Mouse (Mus musculus) macrophage (primary cell): ENCODE results near the gene Cit. TPM values are rescaled to one million over a fixed set of nuclear protein-coding genes. Genes with fewer than 3 reads are reported as not detected.

Experiments used
- H3K27ac ChIP-seq: fragments of 350-480 bp; formaldehyde crosslinking; 2 replicates; pipeline ENCODE4 v1.9.0; 2021
- H3K36me3 ChIP-seq: fragments of 350-480 bp; formaldehyde crosslinking; 2 replicates; pipeline ENCODE4 v1.9.0; 2021; ENCODE audit errors: inconsistent target
- H3K4me3 ChIP-seq: fragments of 350-480 bp; formaldehyde crosslinking; 2 replicates; pipeline ENCODE4 v1.9.0; 2021; ENCODE audit errors: inconsistent target
- H3K79me2 ChIP-seq: fragments of 350-480 bp; formaldehyde crosslinking; 2 replicates; pipeline ENCODE4 v1.9.0; 2021; ENCODE audit errors: inconsistent target
- WGBS: methylation state at CpG from one replicate; pipeline ENCODE4 v1.1.7; 2026; ENCODE audit warnings: inconsistent platforms; ENCODE audit not compliant: missing documents; 5-methylcytosine and 5-hydroxymethylcytosine counted together
- polyA plus RNA-seq: library from polyadenylated mRNA; stranded (reverse); fragments of 250-400 nt; gene quantifications from 3 replicates; pipeline ENCODE4 v1.2.4, GENCODE M21; 2018; ENCODE audit warnings: inconsistent platforms

The Cit gene
- polyA plus RNA-seq, 1 experiment from 2014 or later: 1.9 TPM

GRCm38 (mm10) chr5:115910491-115910890, 65.4 kb downstream of the Cit start:
- Histone ChIP-seq H3K4me3 (no peak overlapping the region), H3K79me2 (no peaks in the 10 kb centered on the region), H3K36me3 (no peaks in the 10 kb centered on the region), H3K27ac (no peak overlapping the region)
- WGBS: 97% methylated on average over 11 of the region's 11 CpGs

GRCm38 (mm10) chr5:115915481-115915880, 70.4 kb downstream of the Cit start:
- H3K27ac ChIP-seq: no peak overlapping the region
- no peaks in the 10 kb centered on the region for H3K36me3 ChIP-seq
- WGBS: 93% methylated on average over 5 of the region's 5 CpGs
- no peak overlapping the region for H3K4me3 ChIP-seq
- H3K79me2 ChIP-seq: no peaks in the 10 kb centered on the region

GRCm38 (mm10) chr5:115917960-115918359, 72.9 kb downstream of the Cit start:
- no peaks in the 10 kb centered on the region for H3K36me3 ChIP-seq

GRCm38 (mm10) chr5:115918597-115919351, 73.7 kb downstream of the Cit start:
- Histone ChIP-seq H3K36me3 (no peaks in the 10 kb centered on the region), H3K27ac (no peak overlapping the region), H3K79me2 (no peaks in the 10 kb centered on the region), H3K4me3 (no peak overlapping the region)
- 96% methylated on average over 23 of the region's 23 CpGs for WGBS

More at GRCm38 (mm10) chr5:115917960-115918359, 72.9 kb downstream of the Cit start:
- no peak overlapping the region for H3K4me3 ChIP-seq
- H3K27ac ChIP-seq: no peak overlapping the region
- no peaks in the 10 kb centered on the region for H3K79me2 ChIP-seq
- 93% methylated on average over 4 of the region's 4 CpGs for WGBS

- H3K27ac ChIP-seq: no peak overlapping the region
- WGBS: 96% methylated on average over 8 of the region's 9 CpGs
- H3K4me3 ChIP-seq: no peak overlapping the region
- no peaks in the 10 kb centered on the region for H3K79me2 ChIP-seq
- no peaks in the 10 kb centered on the region for H3K36me3 ChIP-seq
Observed at GRCm38 (mm10) chr5:115921990-115922389, 76.9 kb downstream of the Cit start.

- 99% methylated on average over 7 of the region's 7 CpGs for whole genome bisulfite sequencing
- Histone ChIP-seq H3K79me2 (no peaks in the 10 kb centered on the region), H3K36me3 (no peaks in the 10 kb centered on the region), H3K4me3 (no peak overlapping the region), H3K27ac (no peak overlapping the region)
Observed at GRCm38 (mm10) chr5:115924946-115925345, 79.9 kb downstream of the Cit start.

GRCm38 (mm10) chr5:115928786-115929507, 83.9 kb downstream of the Cit start:
- Histone ChIP-seq H3K27ac (no peak overlapping the region), H3K4me3 (no peak overlapping the region), H3K36me3 (no peaks in the 10 kb centered on the region), H3K79me2 (no peaks in the 10 kb centered on the region)
- WGBS: 93% methylated on average over 16 of the region's 16 CpGs

- 98% methylated on average over 11 of the region's 11 CpGs for WGBS
- no peaks in the 10 kb centered on the region for H3K79me2 ChIP-seq
- H3K36me3 ChIP-seq: no peaks in the 10 kb centered on the region
- H3K27ac ChIP-seq: no peak overlapping the region
- H3K4me3 ChIP-seq: no peak overlapping the region
Observed at GRCm38 (mm10) chr5:115932325-115932724, 87.2 kb downstream of the Cit start.

GRCm38 (mm10) chr5:115936851-115937250, 91.8 kb downstream of the Cit start:
- no peaks in the 10 kb centered on the region for H3K79me2 ChIP-seq
- no peaks in the 10 kb centered on the region for H3K36me3 ChIP-seq
- 94% methylated on average over 15 of the region's 15 CpGs for WGBS
- H3K27ac ChIP-seq: no peak overlapping the region
- H3K4me3 ChIP-seq: no peak overlapping the region

- Histone ChIP-seq H3K27ac (no peak overlapping the region), H3K4me3 (no peak overlapping the region), H3K36me3 (no peaks in the 10 kb centered on the region), H3K79me2 (no peaks in the 10 kb centered on the region)
- WGBS: 92% methylated on average over 6 of the region's 6 CpGs
Observed at GRCm38 (mm10) chr5:115937566-115937965, 92.5 kb downstream of the Cit start.

- no peaks in the 10 kb centered on the region for H3K79me2 ChIP-seq
- no peak overlapping the region for H3K27ac ChIP-seq
- H3K4me3 ChIP-seq: no peak overlapping the region
- WGBS: 98% methylated on average over 13 of the region's 13 CpGs
- H3K36me3 ChIP-seq: no peaks in the 10 kb centered on the region
Observed at GRCm38 (mm10) chr5:115938999-115939398, 93.9 kb downstream of the Cit start.

- no peak overlapping the region for H3K27ac ChIP-seq
- H3K79me2 ChIP-seq: no peaks in the 10 kb centered on the region
- H3K36me3 ChIP-seq: no peaks in the 10 kb centered on the region
- H3K4me3 ChIP-seq: no peak overlapping the region
- 93% methylated on average over 1 of the region's 3 CpGs for WGBS
Observed at GRCm38 (mm10) chr5:115942389-115942788, 97.3 kb downstream of the Cit start.

- no peaks in the 10 kb centered on the region for H3K36me3 ChIP-seq
- no peak overlapping the region for H3K27ac ChIP-seq
- no peaks in the 10 kb centered on the region for H3K79me2 ChIP-seq
- H3K4me3 ChIP-seq: no peak overlapping the region
- WGBS: 96% methylated on average over 10 of the region's 11 CpGs
Observed at GRCm38 (mm10) chr5:115944791-115945490, 99.9 kb downstream of the Cit start.

- H3K27ac ChIP-seq: no peak overlapping the region
- H3K36me3 ChIP-seq: no peaks in the 10 kb centered on the region
- H3K4me3 ChIP-seq: no peak overlapping the region
- WGBS: 97% methylated on average over 15 of the region's 15 CpGs
- H3K79me2 ChIP-seq: no peaks in the 10 kb centered on the region
Observed at GRCm38 (mm10) chr5:115947622-115948353, 102.7 kb downstream of the Cit start.
